Mouse (Mus musculus): ENCODE data around the gene Slc25a18.

- no peak for TF ChIP-seq GATA1 (IDR thresholded peaks at IDR 0.05; ENCODE audit: low read length)
- TF ChIP-seq TAL1 (IDR thresholded peaks at IDR 0.05; ENCODE audit: low read length), result no peak
Observed at GRCm38 (mm10) chr6:120782948-120783347, 9.6 kb downstream of the Slc25a18 start.

Measured in erythroblast, embryonic 14.5 days (primary cell).